Mouse (Mus musculus) layer of hippocampus, postnatal 10 days (tissue): ENCODE data around the gene Cst13. TPM values are rescaled to one million over a fixed set of nuclear protein-coding genes. Genes with fewer than 3 reads are reported as not detected.
"Not testable (repeated sequence)": the region's sequence is repeated elsewhere in the genome, so short reads cannot be mapped to it uniquely, and the experiment has no call there.

Source experiments
- DNase-seq, 2 experiments: peaks; one replicate each; pipeline ENCODE4 v3.0.0; 2021; ENCODE audit warnings: low spot score in 2 of 2
- long read RNA-seq: library from polyadenylated mRNA; stranded (forward); transcript quantifications from one replicate; pipeline ENCODE4 v2.0.0, GENCODE M21; 2023
- total RNA-seq, 2 experiments: library from RNA; stranded (reverse); gene quantifications; 2 replicates each; pipeline ENCODE4 v1.2.3; 2021

Gene Cst13
- not detected for total RNA-seq
- long read RNA-seq, result 0 reads

DNA sequence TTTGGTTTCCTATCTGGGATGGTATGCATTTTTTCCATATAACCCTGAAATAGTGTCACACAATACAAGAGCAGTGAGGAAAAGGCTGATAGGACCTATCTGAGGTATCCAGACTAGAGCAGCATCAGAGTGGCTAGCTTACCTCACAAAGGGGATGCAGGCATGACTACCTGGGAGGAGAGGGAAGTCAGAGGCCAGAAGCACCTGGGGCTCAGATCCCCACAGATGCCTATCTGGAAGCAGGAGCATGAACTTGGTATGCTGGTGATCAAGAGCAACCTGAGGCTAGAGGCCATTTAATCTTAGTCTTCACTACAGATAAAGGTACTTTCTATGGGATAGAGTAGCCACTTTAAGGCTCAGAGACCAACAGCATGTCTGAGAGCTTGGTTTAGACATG, at the start of gene Cst13:
TSS of gene Cst13 (plus strand) at position 173 of the 400 bp plus-strand sequence.
- DNase-seq, result no peak

DNA sequence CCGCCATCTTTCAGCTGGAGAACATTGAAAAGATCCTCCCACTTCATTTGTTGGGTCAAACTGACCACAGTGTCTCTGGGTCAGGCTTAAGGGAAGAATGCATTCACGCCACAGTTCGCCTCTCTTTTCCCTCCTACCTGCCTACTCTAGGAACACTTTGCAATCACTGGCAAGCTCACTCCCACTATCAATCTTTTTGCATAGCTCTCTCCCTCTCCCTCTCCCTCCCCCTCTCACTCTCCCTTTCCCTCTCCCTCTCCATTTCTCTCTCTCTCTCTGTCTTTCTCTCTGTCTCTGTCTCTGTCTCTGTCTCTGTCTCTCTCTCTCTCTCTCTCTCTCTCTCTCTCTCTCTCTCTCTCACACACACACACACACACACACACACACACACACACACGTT, 48.5 kb upstream of the Cst13 start, which contains the start of gene Cst11:
TSS of gene Cst11 (minus strand) at position 101 of the 400 bp plus-strand sequence.
- not testable (repeated sequence) for DNase-seq

DNA sequence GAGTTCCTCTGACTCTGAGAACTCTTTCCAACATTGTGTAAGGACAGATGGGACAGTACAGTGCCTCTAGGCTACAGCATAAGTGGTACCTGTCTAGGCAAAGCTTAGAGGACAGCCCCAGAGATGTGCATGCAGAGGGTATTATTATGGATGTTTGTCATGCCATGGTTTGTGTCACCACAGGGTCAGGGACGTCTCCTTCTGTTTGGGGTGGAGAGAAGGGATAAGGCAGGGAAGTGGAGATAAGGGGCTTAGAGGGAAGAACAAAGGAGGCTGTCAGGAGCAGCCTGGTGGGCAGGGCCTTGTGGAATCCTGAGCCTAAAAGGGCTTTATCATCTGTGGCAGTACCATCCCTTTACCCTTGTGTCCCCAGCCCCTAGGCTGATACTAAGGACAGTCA, 38.2 kb upstream of the Cst13 start, which contains the start of gene 8030411F24Rik:
TSS of gene 8030411F24Rik (plus strand) at position 301 of the 400 bp plus-strand sequence.
- no peak for DNase-seq

DNA sequence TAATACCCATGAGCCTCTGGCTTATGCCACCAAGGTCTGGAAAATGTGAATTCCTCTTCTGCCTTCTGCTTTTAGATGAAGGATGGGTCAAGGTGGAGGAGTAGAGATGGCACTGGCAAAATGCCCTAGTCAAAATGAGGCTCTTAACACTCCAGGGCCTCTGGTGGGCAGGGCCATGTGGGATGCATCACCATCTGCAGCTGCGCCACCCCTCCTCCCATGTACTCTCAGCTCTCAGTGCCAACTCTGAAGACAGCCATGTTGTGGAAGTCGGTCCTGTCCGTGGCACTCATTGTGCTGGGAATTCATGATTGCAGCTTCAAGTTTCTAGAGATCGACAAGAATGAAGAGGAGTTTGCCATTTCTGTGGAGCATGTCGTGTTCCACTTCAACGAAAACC, 30.7 kb upstream of the Cst13 start, which contains the start of gene Cst12:
TSS of gene Cst12 (plus strand) at position 220 of the 400 bp plus-strand sequence.
- no peak for DNase-seq

GRCm38 (mm10) chr2:148798485-148798884, 21.4 kb upstream of the Cst13 start, which contains the start of gene Cst8:
Gene Cst8, plus strand, starts transcription at chr2:148798785.
- DNase-seq, result no peak

DNA sequence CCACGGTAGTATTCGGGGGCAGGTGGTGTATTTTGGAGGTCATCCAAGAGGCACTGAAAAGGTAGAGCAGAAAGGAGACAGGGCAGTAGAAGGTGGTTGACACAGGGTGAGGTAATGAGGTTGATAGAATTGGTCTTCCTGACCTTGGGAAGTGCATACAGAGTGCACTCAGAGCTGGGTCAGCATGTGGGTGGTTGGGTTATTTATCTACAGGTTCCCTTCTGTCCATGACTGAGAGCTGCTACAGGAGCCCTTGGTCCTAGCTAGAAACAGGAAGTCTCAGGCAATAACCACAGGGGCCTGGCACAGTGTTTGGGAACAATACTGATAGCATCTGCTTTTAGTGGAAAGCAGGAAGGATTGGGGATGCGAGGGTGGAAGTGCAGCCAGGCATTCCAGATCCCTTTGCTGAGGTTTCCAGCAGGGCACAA, 18.4 kb upstream of the Cst13 start:
- peak in 1 of 2 experiments; percentile 10 for DNase-seq

DNA sequence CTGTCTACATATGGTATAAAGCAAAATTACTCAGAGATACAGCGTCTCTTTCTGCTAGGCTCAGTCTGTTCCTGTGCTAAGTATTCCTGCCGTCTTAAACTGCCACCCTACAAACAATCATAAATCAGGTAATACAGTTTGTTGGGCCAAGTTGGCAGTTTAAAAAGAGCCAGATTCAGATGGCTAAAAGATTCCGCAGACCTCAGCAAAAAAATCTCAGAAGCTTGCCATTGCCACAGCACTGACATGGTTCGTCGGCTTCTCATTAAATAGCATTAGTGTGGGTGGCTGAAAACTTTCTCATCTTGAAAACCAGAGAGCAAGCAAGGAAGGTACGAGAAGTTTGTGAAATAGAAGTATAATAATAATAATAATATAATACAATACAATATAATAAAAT, 13.2 kb upstream of the Cst13 start:
- DNase-seq, result no peak

GRCm38 (mm10) chr2:148825986-148826385, 6.1 kb downstream of the Cst13 start:
- no peak for DNase-seq

DNA sequence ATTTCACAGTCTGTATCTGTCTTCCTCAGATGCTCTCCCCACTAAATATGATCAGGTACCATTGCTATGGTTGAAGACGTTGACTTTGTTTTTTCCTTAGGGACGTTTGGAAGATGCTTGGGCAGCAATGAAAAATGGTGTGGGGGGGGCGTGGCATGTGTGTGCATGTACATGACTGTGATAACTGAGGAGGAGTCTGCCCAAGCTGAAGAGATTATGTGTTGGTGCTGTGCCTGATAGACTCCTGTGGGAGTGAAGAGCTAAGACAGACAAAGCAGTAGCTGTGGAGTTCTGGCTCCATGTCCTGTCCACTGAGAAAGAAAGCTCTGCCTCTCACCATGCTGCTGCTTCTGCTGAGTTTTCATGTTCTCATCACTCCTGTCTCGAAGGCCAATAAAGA, 15.0 kb downstream of the Cst13 start, which contains the start of gene Cst9:
TSS of gene Cst9 (plus strand) at position 236 of the 400 bp plus-strand sequence.
- no peak for DNase-seq

DNA sequence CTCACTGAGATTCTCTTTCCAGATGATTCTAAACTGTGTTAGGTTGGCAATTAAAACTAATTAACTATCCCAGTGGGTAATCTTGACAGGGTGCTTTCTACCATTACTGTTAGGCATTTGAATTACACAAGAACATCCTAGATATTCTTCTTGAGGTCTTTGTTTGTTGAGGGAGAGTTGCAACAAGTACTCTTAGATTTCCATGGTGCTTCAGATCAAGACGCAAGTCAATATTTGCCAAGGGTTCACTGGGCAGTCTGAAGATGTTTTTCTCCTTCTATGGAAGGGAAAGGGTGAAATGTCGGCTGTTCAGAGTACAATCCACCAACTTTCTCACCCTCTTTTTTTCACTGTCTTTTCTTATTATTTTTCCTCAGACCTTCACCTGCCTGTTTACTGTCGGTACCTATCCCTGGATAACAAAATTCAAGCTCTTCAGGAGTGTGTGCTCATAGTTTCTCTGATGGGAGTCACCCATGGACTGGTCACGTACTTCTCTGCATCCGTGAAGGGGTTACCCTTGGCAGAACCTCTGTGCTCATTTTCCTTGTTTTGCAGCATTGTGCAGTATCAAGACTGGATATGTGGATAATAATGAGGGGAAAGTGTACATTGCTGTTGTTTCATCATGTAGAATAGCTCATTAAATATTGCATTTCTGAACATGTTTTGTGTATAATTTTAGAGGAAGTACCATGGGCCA, 18.3 kb downstream of the Cst13 start:
- no peak for DNase-seq

- no peak for DNase-seq
Observed at GRCm38 (mm10) chr2:148839224-148839623, 19.3 kb downstream of the Cst13 start.

DNA sequence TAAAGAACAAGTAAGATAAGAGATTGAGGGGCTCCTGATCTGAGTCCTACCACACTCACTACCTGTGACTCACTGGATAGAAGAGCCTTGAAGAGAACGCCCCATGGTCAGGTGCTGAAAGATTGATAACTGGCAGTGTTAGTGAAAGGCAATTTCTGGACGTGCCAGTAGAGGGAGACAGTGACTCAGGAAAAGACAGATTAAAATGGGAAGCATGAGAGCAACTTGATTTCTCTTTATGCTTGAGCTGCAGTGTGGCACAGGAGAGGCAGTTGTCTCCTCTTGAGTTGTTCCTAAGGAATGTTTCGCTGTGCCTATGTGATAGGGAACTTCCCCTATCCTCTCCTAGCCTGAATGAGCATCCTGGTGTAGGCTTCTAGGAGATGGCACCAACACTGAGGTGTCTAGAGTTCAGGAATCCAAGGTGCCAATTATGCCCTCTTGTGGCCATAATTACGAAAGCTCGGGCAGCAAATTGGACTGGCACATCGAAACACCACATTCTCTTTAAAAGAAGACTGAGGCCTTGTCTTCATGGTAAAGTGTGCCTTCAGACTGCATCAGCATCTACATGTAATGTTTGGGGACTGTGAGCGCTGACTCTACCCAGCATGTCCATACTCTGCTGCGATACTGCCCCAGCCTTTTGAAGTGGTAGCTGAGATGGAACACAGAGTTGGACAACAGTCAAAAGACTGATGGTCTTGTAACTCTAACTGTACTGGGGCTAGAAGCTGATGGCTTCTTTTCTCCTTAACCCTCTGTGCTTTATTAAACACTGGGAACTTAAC, 31.4 kb downstream of the Cst13 start:
- DNase-seq, result peak; percentile 88 to 90

DNA sequence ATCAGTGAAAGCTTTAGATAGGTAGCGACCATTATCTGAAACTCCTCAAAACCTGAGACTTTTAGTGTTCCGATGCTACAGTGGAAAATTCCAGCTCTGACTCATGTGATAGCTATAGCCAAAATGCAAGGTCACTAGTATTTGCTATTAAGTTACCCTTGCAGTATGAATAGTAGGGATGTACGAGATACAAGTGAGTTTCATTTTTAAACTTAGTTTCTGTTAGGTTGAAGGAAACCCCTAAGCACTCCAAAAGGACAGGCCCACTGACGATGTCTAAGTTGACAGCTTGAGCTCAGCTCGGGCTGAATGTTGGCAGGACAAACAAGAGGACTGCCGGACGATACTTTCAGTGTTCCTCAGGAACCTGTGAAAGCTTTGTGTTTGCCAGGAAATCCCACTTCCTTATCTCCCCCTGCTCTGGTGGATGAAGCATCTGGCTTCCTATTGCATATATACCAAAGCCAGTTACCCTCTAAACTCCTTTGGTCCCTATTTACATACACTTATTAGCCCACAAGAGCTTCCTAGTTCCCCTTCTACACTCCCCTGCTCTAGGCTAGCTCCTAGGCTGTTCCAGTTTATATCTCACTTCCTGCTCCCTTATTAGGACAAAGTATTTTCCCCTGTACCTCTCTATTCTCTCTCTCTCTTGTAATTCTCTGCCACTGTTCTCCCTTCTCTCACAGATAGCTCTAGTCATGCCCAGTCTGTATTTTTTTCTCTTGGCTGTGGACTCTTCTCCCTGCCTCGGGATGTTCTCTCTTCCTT, 36.9 kb downstream of the Cst13 start:
- no peak for DNase-seq

GRCm38 (mm10) chr2:148857506-148857905, 37.6 kb downstream of the Cst13 start:
- no peak for DNase-seq

GRCm38 (mm10) chr2:148860993-148861392, 41.1 kb downstream of the Cst13 start:
- DNase-seq, result no peak

GRCm38 (mm10) chr2:148861693-148862092, 41.8 kb downstream of the Cst13 start:
- DNase-seq, result no peak

- no peak for DNase-seq
Observed at GRCm38 (mm10) chr2:148864966-148865365, 45.1 kb downstream of the Cst13 start, which contains the start of gene 9230104L09Rik. Gene 9230104L09Rik, minus strand, starts transcription at chr2:148865038.

- no peak for DNase-seq
Observed at GRCm38 (mm10) chr2:148868959-148869358, 49.1 kb downstream of the Cst13 start.

- peak in 1 of 2 experiments; percentile 19 for DNase-seq
Observed at GRCm38 (mm10) chr2:148870526-148870925, 50.6 kb downstream of the Cst13 start.

GRCm38 (mm10) chr2:148872860-148873259, 53.0 kb downstream of the Cst13 start:
- DNase-seq, result no peak

DNA sequence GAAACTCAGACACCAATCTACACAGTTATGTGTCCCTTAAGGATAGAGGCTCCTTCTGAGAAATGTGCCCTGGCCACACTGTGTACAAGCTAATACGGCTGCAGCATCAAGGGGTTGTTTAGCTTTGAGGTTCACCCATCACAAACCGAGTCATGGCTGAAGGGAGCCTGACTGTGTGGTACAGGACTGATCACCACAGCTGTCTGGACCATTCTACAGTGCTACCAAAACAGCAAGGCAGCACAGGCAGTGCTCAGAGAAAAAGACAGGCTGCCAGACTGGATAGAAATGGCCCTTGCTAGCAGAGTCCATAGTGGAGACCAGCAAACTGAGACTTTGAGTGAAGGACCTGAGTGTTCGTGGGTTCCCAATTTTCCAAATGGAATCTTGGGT, 54.3 kb downstream of the Cst13 start:
- DNase-seq, result peak in 1 of 2 experiments; percentile 19
